Mouse (Mus musculus) urinary bladder, postnatal 14 days (tissue): ENCODE measurements around the gene Ecsit.
"Not testable (repeated sequence)": the region's sequence is repeated elsewhere in the genome, so short reads cannot be mapped to it uniquely, and the experiment has no call there.

Experiments
- DNase-seq: peaks from one replicate; pipeline ENCODE4 v3.0.0; 2021; ENCODE audit warnings: low spot score

The Ecsit gene

GRCm38 (mm10) chr9:22089281-22089680 is 4.0 kb upstream of the Ecsit start:
- no peak for DNase-seq

DNA sequence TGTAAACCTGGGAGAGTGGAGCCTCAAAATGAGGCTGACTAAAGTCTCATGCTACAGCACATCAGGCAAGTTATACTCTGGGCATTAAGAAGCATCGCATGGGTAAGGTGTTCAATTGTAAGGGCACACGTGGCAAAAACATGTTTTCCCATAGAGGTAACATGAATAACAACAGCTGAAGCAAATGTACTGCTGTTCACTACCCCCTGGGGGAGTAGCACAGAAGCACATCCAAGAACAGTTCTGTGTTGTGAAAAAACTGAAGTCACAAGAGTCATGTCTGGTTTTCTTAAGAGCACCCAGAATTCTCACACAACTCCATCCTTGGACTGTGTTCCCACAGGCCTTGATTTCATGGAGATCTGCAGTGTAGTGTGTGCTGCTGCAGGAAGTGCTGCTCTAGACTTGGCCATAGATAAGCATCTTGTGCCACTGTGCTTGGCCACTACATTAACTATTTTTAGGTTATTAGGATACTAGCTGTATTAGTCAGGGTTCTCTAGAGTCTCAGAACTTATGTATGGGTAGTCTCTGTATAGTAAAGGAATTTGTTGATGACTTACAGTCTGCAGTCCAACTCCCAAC is 1.9 kb upstream of the Ecsit start:
- no peak for DNase-seq

GRCm38 (mm10) chr9:22086012-22086411 is 774 bp upstream of the Ecsit start:
- DNase-seq, result no peak

- no peak for DNase-seq
Measured at GRCm38 (mm10) chr9:22084667-22085021, 594 bp downstream of the Ecsit start.

DNA sequence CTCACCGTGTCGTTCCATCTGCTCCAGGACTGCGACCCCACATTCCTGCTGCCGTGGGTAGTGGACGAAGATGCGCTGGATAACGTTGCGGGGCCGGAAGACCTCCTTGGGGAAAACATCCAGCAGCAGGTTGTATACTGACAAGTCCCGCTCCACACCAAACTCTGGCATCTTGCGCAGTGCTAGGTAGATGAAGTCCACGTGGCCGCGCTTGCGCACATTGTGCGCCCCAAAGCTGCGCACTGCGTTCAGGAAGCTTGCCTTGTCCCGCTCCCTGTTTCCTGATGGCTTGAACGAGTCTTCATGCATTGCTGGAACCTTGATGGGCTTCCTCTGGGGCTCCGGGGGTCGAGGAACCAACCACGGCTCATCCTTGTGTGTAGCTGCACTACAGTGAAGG is 9.0 kb downstream of the Ecsit start:
- no peak for DNase-seq

DNA sequence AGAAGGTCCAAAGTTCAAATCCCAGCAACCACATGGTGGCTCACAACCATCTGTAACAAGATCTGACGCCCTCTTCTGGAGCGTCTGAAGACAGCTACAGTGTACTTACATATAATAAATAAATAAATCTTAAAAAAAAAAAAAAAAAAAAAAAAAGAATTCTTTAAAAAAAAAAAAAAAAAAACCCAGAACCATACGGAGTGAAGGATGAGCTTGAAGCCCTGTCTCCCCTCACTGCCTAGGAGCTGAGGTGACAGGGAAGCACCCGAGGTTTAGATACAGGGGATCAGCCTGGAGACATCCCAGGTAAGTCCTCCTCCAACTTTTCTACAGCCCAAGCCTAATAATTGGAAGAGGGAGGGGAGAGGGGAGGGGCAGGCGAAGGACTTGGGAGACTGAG is 9.5 kb downstream of the Ecsit start:
- not testable (repeated sequence) for DNase-seq

DNA sequence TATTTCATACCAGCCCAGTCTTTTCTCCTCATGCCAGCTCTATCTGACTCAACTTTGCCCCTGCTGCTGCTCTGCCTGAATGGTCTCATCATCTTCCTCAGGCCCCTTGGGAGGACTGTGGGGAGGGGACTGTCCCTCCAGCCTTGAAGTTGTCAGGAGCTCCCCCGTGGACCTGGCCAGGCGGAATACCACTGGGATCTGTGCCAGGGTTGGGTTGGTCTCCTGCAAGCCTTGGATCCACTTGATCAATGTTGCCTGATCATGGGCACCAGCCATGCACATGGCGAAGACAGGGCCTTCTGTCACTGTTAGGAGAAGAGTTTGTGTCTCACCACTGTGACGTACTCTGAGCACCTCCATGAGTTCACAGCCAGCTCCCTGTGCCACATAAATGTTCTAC is 13.0 kb downstream of the Ecsit start:
- DNase-seq, result no peak

DNA sequence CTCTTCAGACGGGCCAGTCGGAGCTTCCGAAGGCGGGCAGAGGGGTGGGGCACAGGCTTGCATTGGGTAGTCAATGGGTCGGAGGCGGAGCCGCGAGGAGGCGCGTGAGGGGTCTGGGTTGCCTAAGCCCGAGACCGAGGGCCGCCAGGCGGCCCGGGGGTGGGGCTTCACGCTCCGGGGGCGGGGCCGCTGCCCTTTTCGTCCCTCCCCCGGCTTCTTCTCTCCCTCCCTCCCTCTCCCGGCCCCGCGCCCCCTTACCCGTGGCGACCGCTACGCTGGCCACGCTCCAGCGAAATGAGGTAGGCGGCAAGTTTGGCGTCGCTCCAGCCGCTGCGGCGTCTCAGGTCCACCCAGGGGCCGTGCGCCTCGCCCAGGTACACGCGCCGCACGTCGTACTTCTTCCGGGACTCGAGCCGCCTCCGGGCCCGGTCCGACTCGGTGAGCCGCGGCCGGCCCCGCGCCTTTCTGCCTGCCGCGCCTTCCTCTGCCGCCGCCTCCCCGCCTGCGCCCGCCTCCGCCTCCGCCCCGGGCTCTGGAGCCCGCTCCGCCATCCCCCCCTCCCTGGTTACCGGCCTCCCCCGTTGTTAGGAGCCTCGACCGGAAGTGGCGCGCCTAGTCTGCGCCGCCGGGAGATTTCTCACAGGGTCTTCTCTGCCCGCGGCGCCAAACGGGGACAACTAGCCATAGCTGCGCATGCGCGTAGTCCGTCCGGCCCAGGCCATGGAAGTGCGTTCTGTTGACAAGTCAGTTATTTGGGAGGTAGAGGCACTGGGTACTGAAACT is 14.3 kb downstream of the Ecsit start, which contains the start of the genes Gm49318 and Zfp653:
Gene Gm49318, minus strand, starts transcription at position 469 of the 783 bp plus-strand sequence.
Gene Zfp653, minus strand, starts transcription at position 586 of the 783 bp plus-strand sequence.
- peak; percentile 98 for DNase-seq

- no peak for DNase-seq
Measured at GRCm38 (mm10) chr9:22069881-22070553, 15.2 kb downstream of the Ecsit start.

- DNase-seq, result no peak
Measured at GRCm38 (mm10) chr9:22067195-22067594, 18.0 kb downstream of the Ecsit start.

- DNase-seq, result peak; percentile 67
Measured at GRCm38 (mm10) chr9:22066433-22066832, 18.8 kb downstream of the Ecsit start.

GRCm38 (mm10) chr9:22065642-22066041 is 19.6 kb downstream of the Ecsit start:
- no peak for DNase-seq

GRCm38 (mm10) chr9:22064341-22064740 is 20.9 kb downstream of the Ecsit start:
- DNase-seq, result no peak

DNA sequence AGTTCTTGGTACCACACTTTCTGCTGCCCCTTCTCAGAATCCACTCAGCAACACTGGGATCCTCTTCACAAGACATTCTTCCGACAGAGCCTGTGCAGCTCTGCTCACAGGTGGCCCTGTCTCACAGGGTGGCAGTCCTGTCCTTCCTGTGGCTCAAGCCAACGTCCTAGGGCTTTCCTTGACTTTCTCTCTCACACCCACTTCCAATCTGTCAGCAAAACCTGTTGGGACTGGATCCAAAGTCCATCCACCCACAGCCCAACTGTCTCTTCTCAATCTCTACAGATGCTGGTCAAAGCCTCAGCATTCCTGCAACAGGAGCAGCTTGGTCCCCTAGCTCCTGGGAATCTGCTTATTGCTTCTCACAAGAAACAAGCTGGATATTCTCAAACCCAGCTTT is 23.9 kb downstream of the Ecsit start:
- no peak for DNase-seq

DNA sequence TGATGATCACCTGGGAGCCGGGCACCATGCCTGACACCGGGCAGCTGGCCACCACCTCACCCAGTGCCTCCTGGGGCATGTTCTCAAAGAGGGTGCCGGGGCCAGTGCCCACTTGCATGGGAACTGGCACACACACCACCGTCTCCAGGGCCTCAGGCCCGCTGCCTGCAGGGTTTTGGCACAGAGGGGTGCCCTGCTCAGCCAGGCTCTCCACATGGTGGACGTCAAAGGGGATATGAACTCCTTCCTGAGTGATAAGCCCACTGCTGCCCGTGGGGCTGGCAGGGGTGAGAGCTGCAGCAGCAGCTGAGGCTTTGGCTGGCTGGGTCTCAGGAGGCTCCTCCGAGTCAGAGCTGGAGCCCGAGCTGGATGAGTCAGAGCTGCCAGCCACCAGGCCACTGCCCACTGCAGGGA is 27.2 kb downstream of the Ecsit start:
- DNase-seq, result no peak

DNA sequence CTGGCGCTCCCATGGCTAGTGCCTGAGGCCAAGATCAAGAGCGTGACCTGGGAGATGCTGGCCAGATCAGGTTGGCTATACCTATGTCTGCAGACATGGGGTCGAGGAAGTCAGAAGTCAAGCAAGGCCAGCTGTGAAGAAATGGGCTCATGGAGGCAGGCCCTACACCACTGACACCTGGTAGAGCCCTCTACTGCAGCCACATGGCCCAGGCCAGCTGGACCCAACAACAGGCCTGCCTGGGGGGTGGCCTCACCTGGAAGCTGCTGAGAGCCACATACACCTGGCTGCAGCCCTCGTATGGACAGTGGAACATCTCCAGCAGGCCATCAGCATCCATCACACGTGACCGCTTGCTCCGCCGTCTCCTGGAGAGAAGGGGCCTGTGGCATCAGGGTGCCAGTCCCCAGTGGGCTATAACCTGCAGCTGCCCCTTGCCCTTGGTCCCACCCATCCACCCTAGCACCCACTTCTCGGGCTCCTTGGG is 28.2 kb downstream of the Ecsit start:
- DNase-seq, result no peak

DNA sequence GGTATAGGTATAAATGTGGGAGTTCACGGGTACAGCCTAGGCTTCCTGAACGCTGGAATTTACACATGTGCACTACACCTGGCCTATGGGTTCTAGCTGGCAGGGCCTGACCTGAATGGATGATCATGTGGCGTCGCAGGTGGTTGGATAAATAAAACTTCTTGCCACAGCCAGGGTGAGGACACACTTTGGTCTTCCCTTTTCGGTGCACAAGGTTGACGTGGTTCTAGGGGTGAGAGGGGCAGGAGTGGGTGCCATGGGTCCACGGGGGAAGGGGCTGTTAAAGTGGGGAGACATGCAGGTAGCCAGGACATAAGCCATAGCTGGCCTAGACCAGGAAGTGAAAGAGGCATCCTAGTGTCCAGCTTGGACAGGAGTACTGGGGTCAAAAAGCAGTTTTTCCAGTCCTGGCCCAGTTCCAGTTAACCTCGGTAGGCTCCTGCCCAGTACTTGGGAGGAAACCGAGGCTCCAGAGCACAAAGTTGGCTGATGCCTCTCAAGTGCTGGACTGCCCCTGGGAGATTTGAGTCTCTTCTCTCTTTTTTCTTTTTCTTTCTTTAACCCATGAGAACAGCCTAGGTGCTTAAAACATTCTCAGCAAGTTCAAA is 28.8 kb downstream of the Ecsit start:
- no peak for DNase-seq

DNA sequence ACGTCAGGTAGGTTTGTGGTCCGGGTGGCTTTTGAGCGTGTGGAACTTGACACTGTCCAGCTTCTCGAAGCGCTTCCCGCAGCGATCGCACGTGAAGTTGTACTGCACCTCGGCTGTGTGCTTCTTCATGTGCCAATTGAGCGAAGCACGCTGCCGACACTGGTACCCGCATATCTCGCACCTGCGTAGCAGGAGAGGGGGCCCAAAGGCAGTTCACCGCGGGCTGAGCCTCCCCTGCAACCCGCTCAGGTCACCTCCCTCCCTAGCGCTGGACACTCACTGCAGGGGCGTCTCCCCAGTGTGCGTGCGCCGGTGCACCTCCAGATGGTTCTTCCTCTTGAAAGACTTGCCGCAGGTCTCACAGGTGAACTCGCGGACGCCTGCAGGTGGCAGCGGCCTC is 29.5 kb downstream of the Ecsit start:
- no peak for DNase-seq

DNA sequence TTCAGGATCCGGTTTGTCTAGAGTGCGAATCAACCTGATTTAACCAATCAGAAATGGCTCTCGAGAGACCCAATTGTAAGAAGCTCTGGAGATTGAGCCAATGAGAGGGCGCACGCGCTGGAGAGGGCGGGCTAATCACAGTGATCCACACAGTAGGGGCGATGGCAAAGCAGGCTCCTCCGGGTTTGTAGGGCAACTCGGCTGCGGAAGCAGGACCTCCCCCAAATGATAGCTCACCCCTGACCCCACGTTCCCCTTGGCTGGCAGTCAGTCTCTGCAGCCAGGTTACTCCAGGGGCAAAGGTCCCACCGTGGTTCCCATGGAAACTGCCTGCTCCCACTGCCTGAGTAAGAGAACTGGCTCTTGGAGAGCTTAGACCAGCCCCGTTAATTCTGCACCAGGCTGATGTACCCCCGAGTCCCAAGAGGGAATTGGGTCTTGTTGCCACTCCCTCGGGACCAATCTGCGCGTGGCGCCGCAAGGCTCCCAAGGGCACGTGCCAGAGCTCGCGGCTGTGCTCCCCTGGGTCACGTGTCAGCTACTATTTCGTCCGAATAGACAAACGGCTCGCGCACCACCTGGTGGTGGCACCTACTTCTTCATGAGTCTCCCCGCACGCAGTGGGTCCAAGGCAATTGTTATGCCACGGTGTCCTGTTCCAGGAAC is 30.7 kb downstream of the Ecsit start:
- peak; percentile 63 for DNase-seq

GRCm38 (mm10) chr9:22053657-22054056 is 31.6 kb downstream of the Ecsit start:
- no peak for DNase-seq

DNA sequence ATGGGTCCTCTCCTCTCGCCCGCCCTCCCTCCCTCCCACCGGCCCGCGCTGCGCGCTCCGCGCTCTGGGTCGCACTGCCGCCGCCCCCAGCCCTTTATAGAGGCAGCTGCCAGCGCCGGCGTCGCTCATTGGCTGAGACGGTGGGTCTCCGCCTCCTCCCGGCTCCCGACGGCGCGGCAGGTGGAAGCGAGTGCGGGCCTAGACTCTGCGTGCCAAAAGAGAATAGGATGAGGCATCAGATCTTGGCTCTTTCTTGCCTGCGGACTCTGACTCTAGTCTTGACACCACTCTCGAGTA is 33.3 kb downstream of the Ecsit start, which contains the start of gene Elavl3:
Gene Elavl3, minus strand, starts transcription at position 66 of the 297 bp plus-strand sequence.
- DNase-seq, result no peak
